Mouse (Mus musculus): ENCODE data around the gene Ttc7b. TPM values are rescaled to one million over a fixed set of nuclear protein-coding genes. Genes with fewer than 3 reads are reported as not detected.

Gene Ttc7b
- total and polyA plus RNA-seq, 3 experiments = 11.7 to 23.7 TPM; not detected in 1

DNA sequence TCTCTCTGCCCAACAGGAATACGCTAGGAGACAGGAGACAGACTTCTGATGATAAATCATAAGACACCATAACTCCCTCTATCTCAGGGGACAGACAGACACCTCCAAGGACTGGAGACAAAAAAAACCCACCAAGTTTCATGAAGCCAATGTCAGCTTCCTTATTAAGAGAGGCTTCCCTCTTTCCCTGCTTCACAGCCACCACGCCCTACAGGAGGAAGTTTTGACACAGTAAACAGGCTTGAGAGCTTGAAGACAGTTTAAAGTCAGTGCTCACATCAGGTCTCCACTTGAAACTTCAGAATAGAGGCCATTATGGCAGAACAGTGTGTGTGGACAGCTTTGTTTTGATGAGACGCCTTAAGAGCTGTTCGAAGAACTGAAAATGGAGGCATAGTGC is 200.9 kb downstream of the Ttc7b start:
- no peaks in the 10 kb centered on the region for H3K79me2 ChIP-seq (ENCODE audit: control insufficient read depth, insufficient read depth, low read length, poor library complexity)
- H3K4me3 ChIP-seq (ENCODE audit: control insufficient read depth in 1 of 2, insufficient read depth in 1 of 2, low read depth in 2 of 2, low read length in 2 of 2) = no peak overlapping the region
- no peaks in the 10 kb centered on the region; a peak in 1 of 4 replicates for H3K36me3 ChIP-seq (ENCODE audit: control insufficient read depth in 1 of 2, insufficient read depth in 2 of 2, low read length in 2 of 2)
- H3K4me1 ChIP-seq (ENCODE audit: control insufficient read depth in 1 of 2, insufficient read depth in 2 of 2, low read length in 2 of 2) = no peaks in the 10 kb centered on the region
- no peak overlapping the region for H3K9ac ChIP-seq (ENCODE audit: control insufficient read depth, low read depth, low read length, poor library complexity, severe bottlenecking)
- no peaks in the 10 kb centered on the region for H3K27me3 ChIP-seq (ENCODE audit: control insufficient read depth in 1 of 2, insufficient read depth in 2 of 2, low read length in 2 of 2)
- peak; percentile 10 for DNase-seq (ENCODE audit: low read depth, low spot score)
- no peaks in the 10 kb centered on the region for H3K9me3 ChIP-seq (replicated peaks; ENCODE audit: insufficient read depth, low read length)
- H3K27ac ChIP-seq (ENCODE audit: control insufficient read depth, low read depth, low read length) = no peak overlapping the region
- TF ChIP-seq ZMIZ1 (IDR thresholded peaks at IDR 0.05; ENCODE audit: low read depth, low read length) = no peak
- TF ChIP-seq SMC3 (IDR thresholded peaks at IDR 0.05; ENCODE audit: low read depth, low read length) = no peak
- no peak for TF ChIP-seq NRF1 (IDR thresholded peaks at IDR 0.05; ENCODE audit: insufficient read depth, low read depth, low read length, poor library complexity, severe bottlenecking)
- TF ChIP-seq MEF2A (IDR thresholded peaks at IDR 0.05; ENCODE audit: extremely low read depth, insufficient replicate concordance, low read depth, low read length, poor library complexity, severe bottlenecking) = no peak
- no peak for TF ChIP-seq USF1 (IDR thresholded peaks at IDR 0.05; ENCODE audit: low read depth, low read length)
- TF ChIP-seq NELFE (IDR thresholded peaks at IDR 0.05; ENCODE audit: low read depth, low read length) = no peak
- no peak for TF ChIP-seq MAZ (IDR thresholded peaks at IDR 0.05; ENCODE audit: low read depth, low read length)
- TF ChIP-seq TCF12 (IDR thresholded peaks at IDR 0.05; ENCODE audit: low read depth, low read length) = no peak
- no peak for TF ChIP-seq RCOR1 (IDR thresholded peaks at IDR 0.05; ENCODE audit: low read depth, low read length)
- no peak for TF ChIP-seq GABPA (IDR thresholded peaks at IDR 0.05; ENCODE audit: low read depth, low read length)
- no peak for TF ChIP-seq MYB (IDR thresholded peaks at IDR 0.05; ENCODE audit: low read depth, low read length)
- TF ChIP-seq MAFK (IDR thresholded peaks at IDR 0.05; ENCODE audit: borderline replicate concordance, low read depth, low read length) = no peak
- TF ChIP-seq KAT2A (conservative IDR thresholded peaks at IDR 0.05; ENCODE audit: low read depth, low read length) = no peak

- DNase-seq (ENCODE audit: low read depth, low spot score) = no peak
These were observed 202.7 kb downstream of the Ttc7b start for GRCm38 (mm10) chr12:100317936-100318335.

More at GRCm38 (mm10) chr12:100317936-100318335, 202.7 kb downstream of the Ttc7b start:
- H3K9me3 ChIP-seq (replicated peaks; ENCODE audit: insufficient read depth, low read length) = no peaks in the 10 kb centered on the region
- no peak overlapping the region for H3K9ac ChIP-seq (ENCODE audit: control insufficient read depth, low read depth, low read length, poor library complexity, severe bottlenecking)
- H3K79me2 ChIP-seq (ENCODE audit: control insufficient read depth, insufficient read depth, low read length, poor library complexity) = no peaks in the 10 kb centered on the region
- H3K4me3 ChIP-seq (ENCODE audit: control insufficient read depth in 1 of 2, insufficient read depth in 1 of 2, low read depth in 2 of 2, low read length in 2 of 2) = no peak overlapping the region
- H3K27ac ChIP-seq (ENCODE audit: control insufficient read depth, low read depth, low read length) = no peak overlapping the region
- H3K36me3 ChIP-seq (ENCODE audit: control insufficient read depth in 1 of 2, insufficient read depth in 2 of 2, low read length in 2 of 2) = no peaks in the 10 kb centered on the region; a peak in 1 of 4 replicates
- H3K27me3 ChIP-seq (ENCODE audit: control insufficient read depth in 1 of 2, insufficient read depth in 2 of 2, low read length in 2 of 2) = no peaks in the 10 kb centered on the region
- TF ChIP-seq POLR2AphosphoS5 (IDR thresholded peaks at IDR 0.05; ENCODE audit: borderline replicate concordance, low read depth, low read length) (no peak), MAFK (IDR thresholded peaks at IDR 0.05; ENCODE audit: borderline replicate concordance, low read depth, low read length) (no peak), ZC3H11A (IDR thresholded peaks at IDR 0.05; ENCODE audit: low read depth, low read length) (no peak), CHD1 (IDR thresholded peaks at IDR 0.05; ENCODE audit: low read depth, low read length) (no peak), TAL1 (IDR thresholded peaks at IDR 0.05; ENCODE audit: low read length) (no peak), GATA1 (IDR thresholded peaks at IDR 0.05; ENCODE audit: low read depth, low read length) (no peak), CHD2 (IDR thresholded peaks at IDR 0.05; ENCODE audit: low read length) (no peak), USF2 (IDR thresholded peaks at IDR 0.05; ENCODE audit: borderline replicate concordance in 1 of 2, insufficient read depth in 1 of 2, low read depth in 1 of 2, low read length in 2 of 2) (no peak), SMC3 (IDR thresholded peaks at IDR 0.05; ENCODE audit: low read depth, low read length) (no peak), RCOR1 (IDR thresholded peaks at IDR 0.05; ENCODE audit: low read depth, low read length) (no peak), USF1 (IDR thresholded peaks at IDR 0.05; ENCODE audit: low read depth, low read length) (no peak), ETS1 (IDR thresholded peaks at IDR 0.05; ENCODE audit: low read depth, low read length) (no peak), MEF2A (IDR thresholded peaks at IDR 0.05; ENCODE audit: extremely low read depth, insufficient replicate concordance, low read depth, low read length, poor library complexity, severe bottlenecking) (no peak), UBTF (IDR thresholded peaks at IDR 0.05; ENCODE audit: borderline replicate concordance, insufficient read depth, low read depth, low read length) (no peak), EP300 (IDR thresholded peaks at IDR 0.05; ENCODE audit: low read depth in 1 of 2, low read length in 2 of 2) (no peak)
- H3K4me1 ChIP-seq (ENCODE audit: control insufficient read depth in 1 of 2, insufficient read depth in 2 of 2, low read length in 2 of 2) = no peaks in the 10 kb centered on the region
